Mouse (Mus musculus) MEL (cell line): ENCODE results near the gene Vegfb. TPM values are rescaled to one million over a fixed set of nuclear protein-coding genes. Genes with fewer than 3 reads are reported as not detected.

Source experiments
- DNase-seq: peaks from one replicate; pipeline ENCODE4 v3.0.0; 2011; ENCODE audit warnings: low read depth, low spot score
- H3K27ac ChIP-seq: 2 replicates; pipeline ENCODE4 v1.5.1; 2012; ENCODE audit warnings: low read depth, mild to moderate bottlenecking, control low read depth, low read length, moderate library complexity; ENCODE audit not compliant: control insufficient read depth
- H3K27me3 ChIP-seq, 2 experiments: fragments of 150-350 bp in 1 of 2; sonication (generic) in 1 of 2; 2 replicates each; pipeline ENCODE4 v1.6.1; 2012; ENCODE audit warnings: low read length in 2 of 2, mild to moderate bottlenecking in 2 of 2, improper control_type of control experiment in 1 of 2, moderate library complexity in 1 of 2; ENCODE audit not compliant: insufficient read depth in 2 of 2, control insufficient read depth in 1 of 2
- H3K36me3 ChIP-seq, 2 experiments: 2 replicates each; pipeline ENCODE4 v1.6.1; 2012 to 2014; ENCODE audit warnings: low read length in 2 of 2, improper control_type of control experiment in 1 of 2, inconsistent platforms in 1 of 2, mild to moderate bottlenecking in 1 of 2; ENCODE audit not compliant: insufficient read depth in 2 of 2, control insufficient read depth in 1 of 2
- H3K4me1 ChIP-seq, 2 experiments: fragments of 150-350 bp in 1 of 2; sonication (generic) in 1 of 2; 2 replicates each; pipeline ENCODE4 v1.6.1; 2012; ENCODE audit warnings: low read length in 2 of 2, improper control_type of control experiment in 1 of 2, mild to moderate bottlenecking in 1 of 2; ENCODE audit not compliant: insufficient read depth in 2 of 2, control insufficient read depth in 1 of 2
- H3K4me3 ChIP-seq, 2 experiments: fragments of 150-350 bp in 1 of 2; sonication (generic) in 1 of 2; 2 replicates each; pipeline ENCODE4 v1.5.1; 2012; ENCODE audit warnings: low read depth in 2 of 2, low read length in 2 of 2, mild to moderate bottlenecking in 2 of 2, moderate library complexity in 2 of 2, control low read depth in 1 of 2, improper control_type of control experiment in 1 of 2; ENCODE audit not compliant: control insufficient read depth in 1 of 2, insufficient read depth in 1 of 2
- H3K79me2 ChIP-seq: 2 replicates; pipeline ENCODE4 v1.6.1; 2012; ENCODE audit warnings: mild to moderate bottlenecking, low read length, moderate library complexity; ENCODE audit not compliant: control insufficient read depth, poor library complexity, insufficient read depth
- H3K9ac ChIP-seq: 2 replicates; pipeline ENCODE4 v1.6.1; 2012; ENCODE audit warnings: low read depth, mild to moderate bottlenecking, control low read depth, low read length, moderate library complexity; ENCODE audit not compliant: control insufficient read depth, poor library complexity, severe bottlenecking
- H3K9me3 ChIP-seq: fragments of 150-350 bp; sonication (generic); replicated peaks from 2 replicates; pipeline ENCODE4 v1.6.1; 2012; ENCODE audit warnings: mild to moderate bottlenecking, low read length, improper control_type of control experiment, moderate library complexity; ENCODE audit not compliant: insufficient read depth
- CTCF ChIP-seq, 3 experiments: IDR thresholded peaks in 2 of 3; conservative IDR thresholded peaks in 1 of 3; 2 replicates each; pipeline ENCODE4 v1.5.1; 2011 to 2012; ENCODE audit warnings: low read length in 3 of 3, low read depth in 2 of 3, mild to moderate bottlenecking in 2 of 3, improper control_type of control experiment in 1 of 3, inconsistent platforms in 1 of 3, mixed read lengths in 1 of 3, moderate library complexity in 1 of 3; ENCODE audit not compliant: control insufficient read depth in 1 of 3, insufficient read depth in 1 of 3, poor library complexity in 1 of 3, severe bottlenecking in 1 of 3
- ETS1 ChIP-seq: IDR thresholded peaks from 2 replicates; pipeline ENCODE4 v1.6.1; 2012; ENCODE audit warnings: low read depth, mild to moderate bottlenecking, inconsistent platforms, low read length, improper control_type of control experiment, moderate library complexity
- GATA1 ChIP-seq: IDR thresholded peaks from 2 replicates; pipeline ENCODE4 v1.6.1; 2011; ENCODE audit warnings: low read depth, low read length, improper control_type of control experiment
- HCFC1 ChIP-seq: IDR thresholded peaks from 2 replicates; pipeline ENCODE4 v1.6.1; 2012; ENCODE audit warnings: low read depth, mild to moderate bottlenecking, inconsistent platforms, low read length, improper control_type of control experiment, moderate library complexity
- KAT2A ChIP-seq: conservative IDR thresholded peaks from 2 replicates; pipeline ENCODE4 v1.6.1; 2012; ENCODE audit warnings: low read depth, low read length, improper control_type of control experiment, inconsistent platforms
- MAX ChIP-seq: IDR thresholded peaks from 2 replicates; pipeline ENCODE4 v1.6.1; 2011; ENCODE audit warnings: low read length, improper control_type of control experiment
- MAZ ChIP-seq: IDR thresholded peaks from 2 replicates; pipeline ENCODE4 v1.6.1; 2012; ENCODE audit warnings: low read depth, mild to moderate bottlenecking, inconsistent platforms, low read length, improper control_type of control experiment
- MXI1 ChIP-seq: IDR thresholded peaks from 2 replicates; pipeline ENCODE4 v1.6.1; 2011; ENCODE audit warnings: mild to moderate bottlenecking, low read depth, low read length, improper control_type of control experiment
- POLR2A ChIP-seq, 2 experiments: IDR thresholded peaks; 2 replicates each; pipeline ENCODE4 v1.6.1; 2011 to 2012; ENCODE audit warnings: low read length in 2 of 2, mild to moderate bottlenecking in 2 of 2, control low read depth in 1 of 2, improper control_type of control experiment in 1 of 2, low read depth in 1 of 2, moderate library complexity in 1 of 2; ENCODE audit not compliant: control insufficient read depth in 1 of 2, insufficient read depth in 1 of 2, poor library complexity in 1 of 2
- POLR2AphosphoS5 ChIP-seq: IDR thresholded peaks from 2 replicates; pipeline ENCODE4 v1.6.1; 2012; ENCODE audit warnings: low read depth, borderline replicate concordance, mild to moderate bottlenecking, inconsistent platforms, low read length, moderate library complexity, mixed read lengths
- RAD21 ChIP-seq: IDR thresholded peaks from 2 replicates; pipeline ENCODE4 v1.6.1; 2011; ENCODE audit warnings: mild to moderate bottlenecking, low read depth, low read length, improper control_type of control experiment
- SIN3A ChIP-seq: IDR thresholded peaks from 2 replicates; pipeline ENCODE4 v1.6.1; 2012; ENCODE audit warnings: low read length, improper control_type of control experiment, inconsistent platforms
- TBP ChIP-seq: IDR thresholded peaks from 2 replicates; pipeline ENCODE4 v1.8.0; 2011; ENCODE audit warnings: low read depth, low read length, improper control_type of control experiment
- UBTF ChIP-seq: IDR thresholded peaks from 2 replicates; pipeline ENCODE4 v1.6.1; 2012; ENCODE audit warnings: low read depth, mild to moderate bottlenecking, inconsistent platforms, low read length, improper control_type of control experiment, moderate library complexity, borderline replicate concordance; ENCODE audit not compliant: insufficient read depth
- USF2 ChIP-seq, 2 experiments: IDR thresholded peaks; 2 replicates each; pipeline ENCODE4 v1.6.1; 2011 to 2012; ENCODE audit warnings: improper control_type of control experiment in 2 of 2, low read length in 2 of 2, borderline replicate concordance in 1 of 2, inconsistent platforms in 1 of 2, low read depth in 1 of 2, mild to moderate bottlenecking in 1 of 2; ENCODE audit not compliant: insufficient read depth in 1 of 2
- polyA plus RNA-seq, 2 experiments: library from polyadenylated mRNA; stranded (reverse) in 1 of 2; unstranded in 1 of 2; fragments of >175 nt in 1 of 2; fragments of >200 nt in 1 of 2; gene quantifications; 2 replicates each; pipeline versions ENCODE4 v1.2.1 to v1.2.4; 2012; ENCODE audit warnings: low replicate concordance in 2 of 2, low read depth in 1 of 2; ENCODE audit not compliant: insufficient read length in 2 of 2, insufficient read depth in 1 of 2, missing spikeins in 1 of 2
- total RNA-seq: library from RNA; depleted of rRNA; stranded (reverse); fragments of 300-350 nt; gene quantifications from 2 replicates; pipeline ENCODE4 v1.2.3, GENCODE M21; 2012

Vegfb gene
- total and polyA plus RNA-seq, 3 experiments: 11.2 to 67.6 TPM; not detected in 1

GRCm38 (mm10) chr19:6970460-6971085 is 16.9 kb downstream of the Vegfb start:
- no peak overlapping the region for H3K27ac ChIP-seq
- peaks cover 4 to 40% of the 10 kb centered on the region in 2 experiments for H3K4me1 ChIP-seq
- H3K9ac ChIP-seq: peak overlapping the region; percentile 25
- no peaks in the 10 kb centered on the region for H3K9me3 ChIP-seq
- no peak for TF ChIP-seq MXI1
- no peak for TF ChIP-seq KAT2A
- no peak for TF ChIP-seq RAD21
- TF ChIP-seq GATA1: peak; percentile 36; the same call in 1 of the 2 replicates
- no peak for TF ChIP-seq USF2 (IDR thresholded peaks at IDR 0.05; ENCODE audit: borderline replicate concordance in 1 of 2, insufficient read depth in 1 of 2, low read depth in 1 of 2, low read length in 2 of 2)
- no peak for TF ChIP-seq MAX
- no peak for TF ChIP-seq TBP
- no peak for TF ChIP-seq POLR2A (IDR thresholded peaks at IDR 0.05; ENCODE audit: control insufficient read depth in 1 of 2, insufficient read depth in 1 of 2, low read depth in 1 of 2, low read length in 2 of 2, poor library complexity in 1 of 2)
- no peak for TF ChIP-seq ETS1
- TF ChIP-seq HCFC1: 0 out of 2 replicates have a peak, but pooled peaks have one; percentile 21
- TF ChIP-seq POLR2AphosphoS5: no peak
- TF ChIP-seq SIN3A: 0 out of 2 replicates have a peak, but pooled peaks have one; percentile 15
- no peaks in the 10 kb centered on the region for H3K27me3 ChIP-seq
- H3K79me2 ChIP-seq: peaks cover 5% of the 10 kb centered on the region
- DNase-seq: peak; percentile 53
- H3K36me3 ChIP-seq: peaks cover 0 to 18% of the 10 kb centered on the region in 2 experiments; a peak in 2 of 4 replicates
- no peak overlapping the region for H3K4me3 ChIP-seq

GRCm38 (mm10) chr19:6969665-6970381 is 17.6 kb downstream of the Vegfb start:
- DNase-seq: peak; percentile 74

More at GRCm38 (mm10) chr19:6969665-6970381, 17.6 kb downstream of the Vegfb start:
- Histone ChIP-seq H3K4me3 (peak overlapping the region; percentile 49 to 75), H3K4me1 (peaks cover 4 to 40% of the 10 kb centered on the region in 2 experiments), H3K27ac (no peak overlapping the region), H3K36me3 (peaks cover 0 to 18% of the 10 kb centered on the region in 2 experiments; a peak in 2 of 4 replicates), H3K27me3 (no peaks in the 10 kb centered on the region), H3K79me2 (no peaks in the 10 kb centered on the region; the same call in 1 of the 2 replicates), H3K9me3 (no peaks in the 10 kb centered on the region), H3K9ac (peak overlapping the region; percentile 59)
- TF ChIP-seq MAZ (no peak), UBTF (no peak), POLR2A (IDR thresholded peaks at IDR 0.05; ENCODE audit: control insufficient read depth in 1 of 2, insufficient read depth in 1 of 2, low read depth in 1 of 2, low read length in 2 of 2, poor library complexity in 1 of 2) (peak; percentile 68 to 71; a peak in 3 of 4 replicates), CTCF (IDR thresholded peaks at IDR 0.05 in 2 of 3, conservative IDR thresholded peaks at IDR 0.05 in 1 of 3; ENCODE audit: control insufficient read depth in 1 of 3, insufficient read depth in 1 of 3, low read depth in 2 of 3, low read length in 3 of 3, poor library complexity in 1 of 3, severe bottlenecking in 1 of 3) (peak; percentile 52 to 89 (median 60))
